Mouse (Mus musculus): ENCODE results near the gene Zscan18. TPM values are rescaled to one million over a fixed set of nuclear protein-coding genes. Genes with fewer than 3 reads are reported as not detected.

Gene Zscan18
- polyA plus RNA-seq, 1 experiment from 2014 or later: 5.7 TPM

- Histone ChIP-seq H3K36me3 (ENCODE audit: control insufficient read depth, insufficient read depth, low read length) (no peaks in the 10 kb centered on the region), H3K27ac (ENCODE audit: low read length) (no peak overlapping the region), H3K4me2 (ENCODE audit: low read depth, low read length) (no peak overlapping the region), H3K4me3 (replicated peaks; ENCODE audit: low read length) (peak overlapping the region; percentile 16; the same call in 1 of the 2 replicates), H3K9ac (ENCODE audit: low read length) (no peak overlapping the region), H3K4me1 (ENCODE audit: control insufficient read depth, insufficient read depth, low read length) (no peaks in the 10 kb centered on the region), H3K9me3 (replicated peaks; ENCODE audit: control insufficient read depth, low read length) (peaks cover 7% of the 10 kb centered on the region; the same call in 1 of the 2 replicates), H3K27me3 (ENCODE audit: control insufficient read depth, insufficient read depth, low read length) (no peaks in the 10 kb centered on the region)
- ATAC-seq (ENCODE audit: insufficient read depth, low FRiP score): no peak
- 66% methylated on average over 24 of the region's 24 CpGs for WGBS
These were observed 53.8 kb downstream of the Zscan18 start for GRCm38 (mm10) chr7:12749431-12750198.

GRCm38 (mm10) chr7:12734904-12735303 lies 68.5 kb downstream of the Zscan18 start, which contains the start of gene Vmn2r56:
Gene Vmn2r56 (minus strand): TSS chr7:12735004.
- WGBS: 42% methylated on average over 1 of the region's 1 CpGs
- Histone ChIP-seq H3K27ac (ENCODE audit: low read length) (no peak within 1 kb of the TSS), H3K4me3 (replicated peaks; ENCODE audit: low read length) (no peak within 1 kb of the TSS), H3K9me3 (replicated peaks; ENCODE audit: control insufficient read depth, low read length) (no peaks in the 10 kb centered on the region), H3K36me3 (ENCODE audit: control insufficient read depth, insufficient read depth, low read length) (no peaks in the 10 kb centered on the region), H3K9ac (ENCODE audit: low read length) (no peak within 1 kb of the TSS), H3K27me3 (ENCODE audit: control insufficient read depth, insufficient read depth, low read length) (no peaks in the 10 kb centered on the region), H3K4me2 (ENCODE audit: low read depth, low read length) (no peak within 1 kb of the TSS), H3K4me1 (ENCODE audit: control insufficient read depth, insufficient read depth, low read length) (no peaks in the 10 kb centered on the region)
- ATAC-seq (ENCODE audit: insufficient read depth, low FRiP score): no peak

Other genes with a start within 250 kb of the Zscan18 start
- gene Vmn2r53, start 194.8 kb downstream of the Zscan18 start, polyA plus RNA-seq (2015; fragmentation: Nextera tagmentation; extraction: Ambion mirVana): 0.01 TPM in 1 of 2 replicates, not detected in the other
- not detected in 2 replicates for gene Vmn2r54, start 163.3 kb downstream of the Zscan18 start, polyA plus RNA-seq (2015; fragmentation: Nextera tagmentation; extraction: Ambion mirVana)
- not detected in 2 replicates for gene Vmn2r55, start 118.6 kb downstream of the Zscan18 start, polyA plus RNA-seq (2015; fragmentation: Nextera tagmentation; extraction: Ambion mirVana)
- gene Vmn2r56, start 68.6 kb downstream of the Zscan18 start, polyA plus RNA-seq (2015; fragmentation: Nextera tagmentation; extraction: Ambion mirVana): not detected in 2 replicates
- 13.8 and 14.5 TPM in 2 replicates for gene Zfp329, start 15.2 kb upstream of the Zscan18 start, polyA plus RNA-seq (2015; fragmentation: Nextera tagmentation; extraction: Ambion mirVana)
- gene Zfp110, start 31.1 kb upstream of the Zscan18 start, polyA plus RNA-seq (2015; fragmentation: Nextera tagmentation; extraction: Ambion mirVana): 36.0 and 38.7 TPM in 2 replicates
- gene Zfp128, start 77.5 kb upstream of the Zscan18 start, polyA plus RNA-seq (2015; fragmentation: Nextera tagmentation; extraction: Ambion mirVana): 3.3 and 3.7 TPM in 2 replicates
- gene Zscan22, start 94.2 kb upstream of the Zscan18 start, polyA plus RNA-seq (2015; fragmentation: Nextera tagmentation; extraction: Ambion mirVana): 14.1 and 14.8 TPM in 2 replicates
- gene Rps5, start 118.7 kb upstream of the Zscan18 start, polyA plus RNA-seq (2015; fragmentation: Nextera tagmentation; extraction: Ambion mirVana): 869 and 872 TPM in 2 replicates
- 2.3 and 3.2 TPM in 2 replicates for gene Rnf225, start 123.8 kb upstream of the Zscan18 start, polyA plus RNA-seq (2015; fragmentation: Nextera tagmentation; extraction: Ambion mirVana)
- 8.3 and 8.8 TPM in 2 replicates for gene Zfp324, start 162.2 kb upstream of the Zscan18 start, polyA plus RNA-seq (2015; fragmentation: Nextera tagmentation; extraction: Ambion mirVana)
- gene Zfp446, start 174.2 kb upstream of the Zscan18 start, polyA plus RNA-seq (2015; fragmentation: Nextera tagmentation; extraction: Ambion mirVana): 7.2 and 8.9 TPM in 2 replicates
- 0.95 and 1.4 TPM in 2 replicates for gene Slc27a5, start 194.6 kb upstream of the Zscan18 start, polyA plus RNA-seq (2015; fragmentation: Nextera tagmentation; extraction: Ambion mirVana)
- 122 and 130 TPM in 2 replicates for gene Trim28, start 195.5 kb upstream of the Zscan18 start, polyA plus RNA-seq (2015; fragmentation: Nextera tagmentation; extraction: Ambion mirVana)
- 18.4 and 20.2 TPM in 2 replicates for gene Zbtb45, start 206.4 kb upstream of the Zscan18 start, polyA plus RNA-seq (2015; fragmentation: Nextera tagmentation; extraction: Ambion mirVana)
- gene Chmp2a, start 231.2 kb upstream of the Zscan18 start, polyA plus RNA-seq (2015; fragmentation: Nextera tagmentation; extraction: Ambion mirVana): 189 and 190 TPM in 2 replicates
- gene Ube2m, start 234.6 kb upstream of the Zscan18 start, polyA plus RNA-seq (2015; fragmentation: Nextera tagmentation; extraction: Ambion mirVana): 21.4 and 22.1 TPM in 2 replicates

Measured in stomach, embryonic 16.5 days (tissue).